Mouse (Mus musculus) hindbrain, embryonic 14.5 days (tissue): ENCODE data around the gene Sh3d21. TPM values are rescaled to one million over a fixed set of nuclear protein-coding genes. Genes with fewer than 3 reads are reported as not detected.
A peak's percentile ranks its signal among the peaks of the same experiment; 100 is the strongest.

Experiments used
- ATAC-seq: fragments of 200-750 bp; cut with Nextera tagmentation; 2 replicates; pipeline ENCODE4 v1.8.0; 2017; ENCODE audit warnings: moderate number of reproducible peaks, mild to moderate bottlenecking, moderate TSS enrichment, moderate library complexity; ENCODE audit not compliant: low FRiP score
- DNase-seq: peaks from one replicate; pipeline ENCODE4 v3.0.0-alpha.2; 2015; ENCODE audit warnings: low spot score
- H3K27ac ChIP-seq: fragments of 300-500 bp; sonication (generic); 2 replicates; pipeline ENCODE4 v1.5.1; 2014; ENCODE audit warnings: mild to moderate bottlenecking, moderate library complexity
- H3K27me3 ChIP-seq: fragments of 300-500 bp; sonication (generic); 2 replicates; pipeline ENCODE4 v1.6.1; 2014; ENCODE audit warnings: mild to moderate bottlenecking, low read length, mixed read lengths; ENCODE audit not compliant: control insufficient read depth, insufficient read depth
- H3K36me3 ChIP-seq: fragments of 300-500 bp; sonication (generic); replicated peaks from 2 replicates; pipeline ENCODE4 v1.6.1; 2014; ENCODE audit not compliant: control insufficient read depth, insufficient read depth
- H3K4me1 ChIP-seq: fragments of 300-500 bp; sonication (generic); replicated peaks from 2 replicates; pipeline ENCODE4 v1.6.1; 2014; ENCODE audit warnings: antibody characterized with exemption, low read length, mixed read lengths; ENCODE audit not compliant: control insufficient read depth, insufficient read depth
- H3K4me2 ChIP-seq: fragments of 300-500 bp; sonication (generic); replicated peaks from 2 replicates; pipeline ENCODE4 v1.6.1; 2014; ENCODE audit warnings: mild to moderate bottlenecking, moderate library complexity
- H3K4me3 ChIP-seq: fragments of 300-500 bp; sonication (generic); replicated peaks from 2 replicates; pipeline ENCODE4 v1.5.1; 2014; ENCODE audit warnings: mild to moderate bottlenecking, low read length
- H3K9ac ChIP-seq: fragments of 300-500 bp; sonication (generic); 2 replicates; pipeline ENCODE4 v1.6.1; 2014
- H3K9me3 ChIP-seq: fragments of 300-500 bp; sonication (generic); 2 replicates; pipeline ENCODE4 v1.6.1; 2016; ENCODE audit warnings: low read length; ENCODE audit not compliant: control insufficient read depth
- WGBS: fragments of 180-500 bp; shearing (Covaris S2); extraction: QIAGEN DNeasy Blood & Tissue Kit; methylation state at CpG from one replicate; pipeline ENCODE4 v1.1.7; 2014; 5-methylcytosine and 5-hydroxymethylcytosine counted together
- polyA plus RNA-seq: library from polyadenylated mRNA; unstranded; fragments of >200 nt; fragmentation: Nextera tagmentation; extraction: Ambion mirVana; gene quantifications from 2 replicates; pipeline ENCODE4 v1.2.1, GENCODE M21; 2014

Sh3d21 gene
- polyA plus RNA-seq, 1 experiment from 2014 or later: 1.1 TPM

- peak overlapping the region; percentile 70 for H3K27ac ChIP-seq
- H3K36me3 ChIP-seq: no peaks in the 10 kb centered on the region
- WGBS: 20% methylated on average over 7 of the region's 7 CpGs
- no peaks in the 10 kb centered on the region for H3K27me3 ChIP-seq
- ATAC-seq: no peak
- H3K4me2 ChIP-seq: peak overlapping the region; percentile 17
- peaks cover 48% of the 10 kb centered on the region for H3K4me1 ChIP-seq
- H3K9me3 ChIP-seq: no peaks in the 10 kb centered on the region
- H3K4me3 ChIP-seq: no peak overlapping the region
- H3K9ac ChIP-seq: peak overlapping the region; percentile 40
- no peak for DNase-seq
These were observed 52.1 kb downstream of the Sh3d21 start for GRCm38 (mm10) chr4:126111153-126111549.

- Histone ChIP-seq H3K36me3 (no peaks in the 10 kb centered on the region), H3K4me2 (peak overlapping the region; percentile 17), H3K9me3 (no peaks in the 10 kb centered on the region), H3K4me3 (no peak overlapping the region), H3K9ac (peak overlapping the region; percentile 40), H3K27me3 (no peaks in the 10 kb centered on the region), H3K27ac (peak overlapping the region; percentile 70), H3K4me1 (peaks cover 50% of the 10 kb centered on the region)
- ATAC-seq: peak; percentile 59; the same call in 1 of the 2 replicates
- DNase-seq: no peak
- WGBS: 8% methylated on average over 12 of the region's 12 CpGs
These were observed 52.7 kb downstream of the Sh3d21 start for GRCm38 (mm10) chr4:126110374-126111152.

- H3K36me3 ChIP-seq: no peaks in the 10 kb centered on the region
- peak overlapping the region; percentile 40; the same call in 1 of the 2 replicates for H3K9ac ChIP-seq
- H3K27me3 ChIP-seq: no peaks in the 10 kb centered on the region
- no peak overlapping the region for H3K4me3 ChIP-seq
- DNase-seq (no peak), ATAC-seq (no peak)
- H3K9me3 ChIP-seq: no peaks in the 10 kb centered on the region
- peaks cover 54% of the 10 kb centered on the region for H3K4me1 ChIP-seq
- peak overlapping the region; percentile 17; the same call in 1 of the 2 replicates for H3K4me2 ChIP-seq
- peak overlapping the region; percentile 70 for H3K27ac ChIP-seq
- 79% methylated on average over 10 of the region's 10 CpGs for WGBS
These were observed 53.5 kb downstream of the Sh3d21 start for GRCm38 (mm10) chr4:126109613-126110373.

GRCm38 (mm10) chr4:126108061-126108740 is 55.1 kb downstream of the Sh3d21 start:
- Histone ChIP-seq H3K4me1 (peaks cover 60% of the 10 kb centered on the region), H3K36me3 (no peaks in the 10 kb centered on the region), H3K4me2 (no peak overlapping the region), H3K9me3 (no peaks in the 10 kb centered on the region), H3K4me3 (no peak overlapping the region), H3K27me3 (no peaks in the 10 kb centered on the region), H3K27ac (no peak overlapping the region), H3K9ac (peak overlapping the region; percentile 2; the same call in 1 of the 2 replicates)
- DNase-seq (no peak), ATAC-seq (no peak)
- 57% methylated on average over 8 of the region's 8 CpGs for WGBS

- Histone ChIP-seq H3K9me3 (no peaks in the 10 kb centered on the region), H3K9ac (peak overlapping the region; percentile 89), H3K4me1 (peaks cover 52% of the 10 kb centered on the region), H3K27ac (no peak overlapping the region), H3K27me3 (no peaks in the 10 kb centered on the region), H3K4me3 (peak overlapping the region; percentile 96), H3K4me2 (peak overlapping the region; percentile 98), H3K36me3 (no peaks in the 10 kb centered on the region)
- ATAC-seq: no peak
- no peak for DNase-seq
- 47% methylated on average over 7 of the region's 7 CpGs for WGBS
These were observed 58.0 kb downstream of the Sh3d21 start for GRCm38 (mm10) chr4:126105131-126105783.

- Histone ChIP-seq H3K4me1 (peaks cover 44% of the 10 kb centered on the region), H3K27me3 (no peaks in the 10 kb centered on the region), H3K9me3 (no peaks in the 10 kb centered on the region), H3K4me2 (peak overlapping the region; percentile 98), H3K4me3 (peak overlapping the region; percentile 96), H3K9ac (peak overlapping the region; percentile 89), H3K36me3 (no peaks in the 10 kb centered on the region), H3K27ac (peak overlapping the region; percentile 74)
- no peak for DNase-seq
- ATAC-seq: peak; percentile 43
- WGBS: 3% methylated on average over 33 of the region's 34 CpGs
These were observed 58.8 kb downstream of the Sh3d21 start for GRCm38 (mm10) chr4:126104261-126105075.

- H3K27me3 ChIP-seq: no peaks in the 10 kb centered on the region
- H3K9me3 ChIP-seq: no peaks in the 10 kb centered on the region
- H3K4me1 ChIP-seq: peaks cover 41% of the 10 kb centered on the region
- H3K9ac ChIP-seq: peak within 1 kb of the TSS; percentile 89
- H3K4me3 ChIP-seq: peak within 1 kb of the TSS; percentile 96
- peak within 1 kb of the TSS; percentile 98 for H3K4me2 ChIP-seq
- peak within 1 kb of the TSS; percentile 90 for H3K27ac ChIP-seq
- no peaks in the 10 kb centered on the region for H3K36me3 ChIP-seq
- DNase-seq: peak; percentile 99
- peak; percentile 96 for ATAC-seq
- under 1% methylated on average over 34 of the region's 34 CpGs for WGBS
These were observed 59.7 kb downstream of the Sh3d21 start, which contains the start of gene Stk40 for GRCm38 (mm10) chr4:126103590-126104068. Gene Stk40, plus strand, starts transcription at chr4:126103957.

GRCm38 (mm10) chr4:126103057-126103581 is 60.2 kb downstream of the Sh3d21 start:
- H3K4me3 ChIP-seq: peak overlapping the region; percentile 96
- peak; percentile 13; the same call in 1 of the 2 replicates for ATAC-seq
- 1% methylated on average over 15 of the region's 15 CpGs for WGBS

More at GRCm38 (mm10) chr4:126103057-126103581, 60.2 kb downstream of the Sh3d21 start:
- H3K4me1 ChIP-seq: peaks cover 35% of the 10 kb centered on the region
- peak overlapping the region; percentile 81 for H3K4me2 ChIP-seq
- no peaks in the 10 kb centered on the region for H3K36me3 ChIP-seq
- H3K27ac ChIP-seq: peak overlapping the region; percentile 90
- no peaks in the 10 kb centered on the region for H3K27me3 ChIP-seq
- peak; percentile 67 for DNase-seq
- no peaks in the 10 kb centered on the region for H3K9me3 ChIP-seq
- peak overlapping the region; percentile 59 for H3K9ac ChIP-seq
